Mouse (Mus musculus) stomach, postnatal 0 days (tissue): ENCODE results near the gene Oard1.

Source experiments
- CTCF ChIP-seq: IDR thresholded peaks from 2 replicates; pipeline ENCODE4 v1.5.1; 2016; ENCODE audit warnings: antibody characterized with exemption, low read depth, mild to moderate bottlenecking, moderate library complexity
- EP300 ChIP-seq: optimal IDR thresholded peaks from 2 replicates; pipeline ENCODE3; 2016; ENCODE audit warnings: antibody characterized with exemption

GRCm38 (mm10) chr17:48366806-48367205 is 43.0 kb upstream of the Oard1 start:
- no peak for TF ChIP-seq CTCF
- TF ChIP-seq EP300, result no peak
